Mouse (Mus musculus) c-Kit-positive CD71-positive TER-119-positive erythroid progenitor cells, embryonic 14.5 days (primary cell): ENCODE results near the gene Gdpgp1.

Experiments used
- DNase-seq: peaks from one replicate; pipeline ENCODE4 v3.0.0-alpha.2; 2013; ENCODE audit warnings: low spot score

Gdpgp1 gene

GRCm38 (mm10) chr7:80221179-80221750 lies 11.4 kb upstream of the Gdpgp1 start:
- DNase-seq, result no peak

- DNase-seq, result no peak
Observed at GRCm38 (mm10) chr7:80227065-80227464, 5.6 kb upstream of the Gdpgp1 start.

GRCm38 (mm10) chr7:80230196-80230595 lies 2.5 kb upstream of the Gdpgp1 start:
- DNase-seq, result no peak

- DNase-seq, result no peak
Observed at GRCm38 (mm10) chr7:80231971-80232488, 635 bp upstream of the Gdpgp1 start.

- no peak for DNase-seq
Observed at GRCm38 (mm10) chr7:80233799-80234198, 1.1 kb downstream of the Gdpgp1 start.

GRCm38 (mm10) chr7:80238542-80238941 lies 5.9 kb downstream of the Gdpgp1 start:
- no peak for DNase-seq

- DNase-seq, result no peak
Observed at GRCm38 (mm10) chr7:80241661-80242060, 9.0 kb downstream of the Gdpgp1 start.

- DNase-seq, result no peak
Observed at GRCm38 (mm10) chr7:80244851-80245250, 12.2 kb downstream of the Gdpgp1 start.

GRCm38 (mm10) chr7:80246148-80246721 lies 13.6 kb downstream of the Gdpgp1 start, which contains the start of gene Ttll13:
Gene Ttll13, plus strand, starts transcription at chr7:80246376.
- DNase-seq, result peak; percentile 96

- no peak for DNase-seq
Observed at GRCm38 (mm10) chr7:80246859-80247258, 14.2 kb downstream of the Gdpgp1 start.

- DNase-seq, result no peak
Observed at GRCm38 (mm10) chr7:80252437-80252836, 19.8 kb downstream of the Gdpgp1 start.

GRCm38 (mm10) chr7:80252886-80253285 lies 20.2 kb downstream of the Gdpgp1 start:
- DNase-seq, result peak; percentile 37

GRCm38 (mm10) chr7:80255981-80256380 lies 23.3 kb downstream of the Gdpgp1 start:
- DNase-seq, result no peak

GRCm38 (mm10) chr7:80257706-80258105 lies 25.0 kb downstream of the Gdpgp1 start:
- no peak for DNase-seq

- peak; percentile 82 for DNase-seq
Observed at GRCm38 (mm10) chr7:80260625-80261371, 28.1 kb downstream of the Gdpgp1 start, which contains the start of gene Ngrn. Gene Ngrn, plus strand, starts transcription at chr7:80261215.

GRCm38 (mm10) chr7:80261372-80261990 lies 28.8 kb downstream of the Gdpgp1 start:
- DNase-seq, result peak; percentile 38

- DNase-seq, result no peak
Observed at GRCm38 (mm10) chr7:80264606-80265005, 31.9 kb downstream of the Gdpgp1 start.

- no peak for DNase-seq
Observed at GRCm38 (mm10) chr7:80267764-80268163, 35.1 kb downstream of the Gdpgp1 start.

- peak; percentile 94 for DNase-seq
Observed at GRCm38 (mm10) chr7:80268897-80269750, 36.5 kb downstream of the Gdpgp1 start, which contains the start of gene Vps33b. Gene Vps33b, plus strand, starts transcription at chr7:80269649.

- no peak for DNase-seq
Observed at GRCm38 (mm10) chr7:80269751-80270255, 37.1 kb downstream of the Gdpgp1 start.

- no peak for DNase-seq
Observed at GRCm38 (mm10) chr7:80273456-80273855, 40.8 kb downstream of the Gdpgp1 start.
